Mouse (Mus musculus) neural tube, embryonic 15.5 days (tissue): ENCODE data around the gene Adam12. TPM values are rescaled to one million over a fixed set of nuclear protein-coding genes. Genes with fewer than 3 reads are reported as not detected.
A peak's percentile ranks its signal among the peaks of the same experiment; 100 is the strongest.

Experiments
- ATAC-seq: fragments of 200-750 bp; cut with Nextera tagmentation; 2 replicates; pipeline ENCODE4 v1.8.0; 2017; ENCODE audit warnings: mild to moderate bottlenecking, moderate TSS enrichment, moderate library complexity; ENCODE audit not compliant: low FRiP score
- H3K27ac ChIP-seq: fragments of 300-500 bp; sonication (generic); replicated peaks from 2 replicates; pipeline ENCODE4 v1.5.1; 2015; ENCODE audit warnings: mild to moderate bottlenecking, inconsistent platforms
- H3K27me3 ChIP-seq: fragments of 300-500 bp; sonication (generic); replicated peaks from 2 replicates; pipeline ENCODE4 v1.6.1; 2015; ENCODE audit warnings: inconsistent platforms
- H3K36me3 ChIP-seq: fragments of 300-500 bp; sonication (generic); 2 replicates; pipeline ENCODE4 v1.6.1; 2015; ENCODE audit warnings: inconsistent platforms
- H3K4me1 ChIP-seq: fragments of 300-500 bp; sonication (generic); 2 replicates; pipeline ENCODE4 v1.6.1; 2015; ENCODE audit warnings: inconsistent platforms
- H3K4me2 ChIP-seq: fragments of 300-500 bp; sonication (generic); 2 replicates; pipeline ENCODE4 v1.6.1; 2015; ENCODE audit warnings: inconsistent platforms, mild to moderate bottlenecking, moderate library complexity
- H3K4me3 ChIP-seq: fragments of 300-500 bp; sonication (generic); replicated peaks from 2 replicates; pipeline ENCODE4 v1.5.1; 2015; ENCODE audit warnings: mild to moderate bottlenecking, inconsistent platforms
- H3K9ac ChIP-seq: fragments of 300-500 bp; sonication (generic); replicated peaks from 2 replicates; pipeline ENCODE4 v1.6.1; 2015; ENCODE audit warnings: mild to moderate bottlenecking, inconsistent platforms
- H3K9me3 ChIP-seq: fragments of 300-500 bp; sonication (generic); replicated peaks from 2 replicates; pipeline ENCODE4 v1.6.1; 2016; ENCODE audit warnings: inconsistent platforms
- WGBS: fragments of 180-500 bp; shearing (Covaris S2); methylation state at CpG from one replicate; pipeline ENCODE4 v1.1.7; 2015; ENCODE audit warnings: mixed read lengths; 5-methylcytosine and 5-hydroxymethylcytosine counted together
- polyA plus RNA-seq: library from polyadenylated mRNA; unstranded; fragments of >200 nt; fragmentation: Nextera tagmentation; extraction: Ambion mirVana; gene quantifications from 2 replicates; pipeline ENCODE4 v1.2.1, GENCODE M21; 2015

The Adam12 gene
- polyA plus RNA-seq, 1 experiment from 2014 or later: 3.7 TPM

DNA sequence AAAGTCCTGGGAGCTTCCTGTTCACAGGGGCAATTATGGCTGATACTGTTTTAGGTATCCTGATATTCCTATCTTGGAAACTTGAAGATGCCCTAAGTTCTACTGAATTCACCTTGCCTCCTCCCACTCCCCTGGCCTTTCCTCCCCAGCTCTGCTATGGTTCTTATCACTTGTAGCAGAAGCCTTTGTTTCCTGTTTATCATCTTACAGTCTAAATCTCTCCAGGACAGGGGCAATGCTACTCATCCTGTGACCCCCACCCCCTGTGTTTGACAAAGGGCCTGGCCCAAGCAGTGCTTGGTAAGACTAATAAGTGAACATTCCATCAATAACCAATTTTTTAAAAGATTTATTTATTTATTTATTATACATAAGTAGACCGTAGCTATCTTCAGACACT lies 8.6 kb upstream of the Adam12 start:
- no peak overlapping the region for H3K4me2 ChIP-seq
- WGBS: 90% methylated on average over 1 of the region's 1 CpGs

GRCm38 (mm10) chr7:134238863-134239262 lies 6.9 kb upstream of the Adam12 start:
- no peak for ATAC-seq
- Histone ChIP-seq H3K4me2 (no peak overlapping the region), H3K4me3 (no peak overlapping the region), H3K27me3 (no peaks in the 10 kb centered on the region), H3K4me1 (no peaks in the 10 kb centered on the region), H3K36me3 (no peaks in the 10 kb centered on the region), H3K27ac (no peak overlapping the region), H3K9me3 (no peaks in the 10 kb centered on the region), H3K9ac (no peak overlapping the region)
- 100% methylated on average over 3 of the region's 3 CpGs for WGBS

More for the DNA sequence above, 8.6 kb upstream of the Adam12 start:
- Histone ChIP-seq H3K9me3 (no peaks in the 10 kb centered on the region), H3K4me3 (no peak overlapping the region), H3K27me3 (no peaks in the 10 kb centered on the region), H3K9ac (no peak overlapping the region), H3K4me1 (no peaks in the 10 kb centered on the region), H3K27ac (no peak overlapping the region), H3K36me3 (no peaks in the 10 kb centered on the region)
- no peak for ATAC-seq

DNA sequence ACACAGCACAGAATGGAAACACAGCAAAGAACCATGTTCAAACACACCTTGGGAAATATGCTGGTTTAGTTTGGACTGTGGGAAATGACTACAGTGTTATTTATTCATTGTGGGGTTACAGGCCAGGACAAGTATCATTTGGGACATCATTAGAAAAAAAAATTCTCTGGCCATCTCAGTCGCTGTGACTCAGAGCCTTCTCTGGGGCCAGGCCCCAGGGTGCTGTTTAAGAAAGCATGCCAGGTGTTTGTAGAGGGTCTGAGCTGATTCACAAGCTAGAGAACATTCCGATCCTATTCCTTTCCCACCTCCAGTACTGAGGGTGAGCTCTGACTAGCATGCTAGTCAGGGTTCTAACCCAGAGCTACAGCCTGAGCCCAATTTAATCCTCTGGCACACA lies 5.4 kb upstream of the Adam12 start:
- H3K9me3 ChIP-seq: no peaks in the 10 kb centered on the region
- no peaks in the 10 kb centered on the region for H3K4me1 ChIP-seq
- H3K4me3 ChIP-seq: no peak overlapping the region
- 85% methylated on average over 2 of the region's 2 CpGs for WGBS
- H3K4me2 ChIP-seq: no peak overlapping the region
- no peaks in the 10 kb centered on the region for H3K27me3 ChIP-seq
- H3K36me3 ChIP-seq: no peaks in the 10 kb centered on the region
- ATAC-seq: no peak
- H3K9ac ChIP-seq: no peak overlapping the region
- H3K27ac ChIP-seq: no peak overlapping the region

DNA sequence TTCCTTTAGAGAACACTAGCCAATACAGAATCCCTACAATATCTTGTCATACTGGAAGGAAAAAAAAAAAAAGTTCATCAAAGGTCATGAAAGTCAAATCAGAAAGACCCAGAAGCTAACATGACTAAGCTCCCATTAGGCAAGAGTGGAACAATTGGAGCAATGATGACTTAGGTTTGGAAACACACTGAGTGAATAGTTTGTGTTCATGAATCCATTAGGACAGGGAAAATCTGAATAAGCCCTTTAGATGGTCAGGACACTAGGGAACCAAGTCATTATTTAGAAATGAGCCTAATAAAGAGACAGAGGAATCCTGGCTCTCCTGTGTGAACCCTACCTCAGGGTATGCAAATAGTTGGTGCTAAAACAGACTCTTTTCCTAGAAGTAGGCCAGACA lies 4.8 kb upstream of the Adam12 start:
- Histone ChIP-seq H3K36me3 (no peaks in the 10 kb centered on the region), H3K4me2 (no peak overlapping the region), H3K4me3 (no peak overlapping the region), H3K27ac (no peak overlapping the region), H3K4me1 (no peaks in the 10 kb centered on the region), H3K9ac (no peak overlapping the region), H3K9me3 (no peaks in the 10 kb centered on the region), H3K27me3 (no peaks in the 10 kb centered on the region)
- ATAC-seq: no peak

- H3K4me1 ChIP-seq: no peaks in the 10 kb centered on the region
- no peak overlapping the region for H3K4me3 ChIP-seq
- no peak overlapping the region for H3K27ac ChIP-seq
- WGBS: 87% methylated on average over 2 of the region's 2 CpGs
- no peaks in the 10 kb centered on the region for H3K27me3 ChIP-seq
- no peaks in the 10 kb centered on the region for H3K36me3 ChIP-seq
- no peaks in the 10 kb centered on the region for H3K9me3 ChIP-seq
- H3K4me2 ChIP-seq: no peak overlapping the region
- ATAC-seq: no peak
- H3K9ac ChIP-seq: no peak overlapping the region
These were observed 3.6 kb upstream of the Adam12 start for GRCm38 (mm10) chr7:134235552-134235951.

DNA sequence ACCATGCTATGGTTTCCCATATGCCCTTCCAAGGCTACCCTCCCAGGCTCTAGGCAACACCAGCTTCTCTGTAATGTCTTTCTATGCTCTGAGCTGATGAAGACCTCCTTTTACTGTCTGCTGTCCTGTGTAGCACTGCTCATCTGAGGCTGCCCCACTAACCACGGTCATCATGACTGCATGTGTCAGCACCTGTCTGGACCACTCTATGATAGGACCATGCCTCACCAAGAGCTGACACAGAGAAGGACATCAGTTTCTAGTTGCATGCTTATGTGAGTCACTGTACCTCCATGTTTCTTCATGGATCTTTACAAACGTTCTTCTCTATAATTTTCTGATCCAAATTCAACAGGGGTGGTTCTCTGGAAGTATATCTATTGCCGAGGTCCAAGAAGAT lies 1.2 kb downstream of the Adam12 start:
- H3K9ac ChIP-seq: no peak overlapping the region
- ATAC-seq: no peak
- H3K27ac ChIP-seq: no peak overlapping the region
- H3K27me3 ChIP-seq: peaks cover 16% of the 10 kb centered on the region; the same call in 1 of the 2 replicates
- no peak overlapping the region for H3K4me3 ChIP-seq
- no peaks in the 10 kb centered on the region for H3K9me3 ChIP-seq
- H3K4me1 ChIP-seq: peaks cover 13% of the 10 kb centered on the region; the same call in 1 of the 2 replicates
- WGBS: 91% methylated on average over 3 of the region's 3 CpGs
- H3K4me2 ChIP-seq: no peak overlapping the region
- no peaks in the 10 kb centered on the region for H3K36me3 ChIP-seq

DNA sequence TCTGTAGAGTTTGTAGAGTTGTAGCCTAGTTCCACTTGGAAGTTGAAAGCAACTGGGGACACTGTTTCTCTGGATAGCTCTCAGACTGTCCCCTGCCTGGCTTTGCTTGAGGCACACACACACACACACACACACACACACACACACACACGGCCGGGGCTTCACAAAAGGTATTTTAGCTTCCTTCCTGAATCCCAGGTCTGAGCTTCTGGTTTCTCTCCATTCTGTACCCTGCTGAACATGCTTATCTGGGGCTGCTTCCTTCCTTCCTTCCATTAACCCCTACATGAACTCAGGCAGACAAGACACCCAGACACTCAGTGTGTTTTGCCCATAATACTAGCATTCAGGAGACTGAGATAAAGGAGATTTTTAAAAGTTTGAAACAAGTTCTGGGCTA lies 2.0 kb downstream of the Adam12 start:
- WGBS: 100% methylated on average over 2 of the region's 2 CpGs

DNA sequence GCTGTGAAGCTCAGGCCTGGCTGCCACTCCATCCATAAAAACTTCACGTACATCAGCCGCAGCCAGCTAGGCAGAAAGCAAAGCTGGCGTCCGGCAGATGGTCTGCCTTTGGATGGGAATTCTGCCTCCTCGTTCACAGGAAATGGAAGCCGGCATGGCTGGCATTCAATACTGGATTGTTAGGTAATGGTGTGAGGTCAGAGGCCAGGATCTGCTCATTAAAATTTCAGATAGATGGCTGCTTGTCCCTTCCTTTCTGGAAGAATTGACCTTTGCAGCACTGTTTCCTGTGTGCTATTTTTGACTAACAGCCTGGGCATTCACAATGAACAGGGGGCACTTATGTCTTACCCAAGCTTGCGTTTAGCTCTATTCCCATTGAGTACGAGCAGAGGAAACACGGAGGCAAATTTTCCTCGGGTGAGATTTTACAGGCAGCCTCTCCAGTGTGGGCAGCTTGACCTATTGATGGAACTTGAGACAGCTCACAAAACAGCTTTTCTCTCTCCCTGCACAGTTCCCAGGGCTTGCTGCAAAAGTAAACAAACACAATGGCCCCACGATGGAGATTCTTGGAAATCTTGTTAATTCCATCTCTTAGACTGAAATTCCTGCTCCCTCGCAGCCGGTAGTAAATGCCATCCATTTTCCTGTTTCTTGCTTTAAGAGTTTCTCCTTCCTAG lies 4.0 kb downstream of the Adam12 start:
- Histone ChIP-seq H3K9ac (no peak overlapping the region), H3K27ac (no peak overlapping the region), H3K4me1 (peaks cover 29% of the 10 kb centered on the region), H3K36me3 (no peaks in the 10 kb centered on the region), H3K4me3 (no peak overlapping the region), H3K27me3 (peaks cover 24% of the 10 kb centered on the region; the same call in 1 of the 2 replicates), H3K4me2 (peak overlapping the region; percentile 13), H3K9me3 (no peaks in the 10 kb centered on the region)
- WGBS: 26% methylated on average over 13 of the region's 13 CpGs
- no peak for ATAC-seq

More for the DNA sequence above, 2.0 kb downstream of the Adam12 start:
- H3K9ac ChIP-seq: no peak overlapping the region
- H3K27me3 ChIP-seq: peaks cover 19% of the 10 kb centered on the region; the same call in 1 of the 2 replicates
- H3K27ac ChIP-seq: no peak overlapping the region
- H3K9me3 ChIP-seq: no peaks in the 10 kb centered on the region
- peaks cover 21% of the 10 kb centered on the region for H3K4me1 ChIP-seq
- H3K36me3 ChIP-seq: no peaks in the 10 kb centered on the region
- ATAC-seq: no peak
- no peak overlapping the region for H3K4me2 ChIP-seq
- no peak overlapping the region for H3K4me3 ChIP-seq

DNA sequence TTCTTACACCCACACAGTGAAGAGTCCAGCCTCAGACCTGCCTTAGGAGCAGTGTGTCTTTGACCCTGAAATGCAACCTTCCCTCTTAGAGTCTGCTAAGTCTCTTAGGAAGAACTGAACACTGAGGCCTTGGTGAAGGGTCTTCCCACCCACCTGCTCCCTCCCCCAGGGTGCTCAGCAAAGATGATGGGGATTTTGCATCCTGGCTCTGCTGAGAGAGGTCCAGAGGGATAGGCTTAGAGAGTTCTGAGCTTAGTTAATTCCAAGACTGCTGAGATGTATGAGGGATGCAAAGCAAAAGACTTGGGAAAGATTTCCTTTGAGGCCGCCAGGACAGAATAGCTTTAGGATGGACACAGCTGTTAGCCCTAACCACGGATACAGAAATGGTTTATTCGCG lies 4.8 kb downstream of the Adam12 start:
- Histone ChIP-seq H3K4me2 (no peak overlapping the region), H3K4me3 (no peak overlapping the region), H3K27ac (no peak overlapping the region), H3K9me3 (no peaks in the 10 kb centered on the region), H3K27me3 (peaks cover 24% of the 10 kb centered on the region; the same call in 1 of the 2 replicates), H3K36me3 (no peaks in the 10 kb centered on the region), H3K9ac (no peak overlapping the region), H3K4me1 (peaks cover 29% of the 10 kb centered on the region)
- WGBS: 81% methylated on average over 4 of the region's 4 CpGs
- no peak for ATAC-seq

DNA sequence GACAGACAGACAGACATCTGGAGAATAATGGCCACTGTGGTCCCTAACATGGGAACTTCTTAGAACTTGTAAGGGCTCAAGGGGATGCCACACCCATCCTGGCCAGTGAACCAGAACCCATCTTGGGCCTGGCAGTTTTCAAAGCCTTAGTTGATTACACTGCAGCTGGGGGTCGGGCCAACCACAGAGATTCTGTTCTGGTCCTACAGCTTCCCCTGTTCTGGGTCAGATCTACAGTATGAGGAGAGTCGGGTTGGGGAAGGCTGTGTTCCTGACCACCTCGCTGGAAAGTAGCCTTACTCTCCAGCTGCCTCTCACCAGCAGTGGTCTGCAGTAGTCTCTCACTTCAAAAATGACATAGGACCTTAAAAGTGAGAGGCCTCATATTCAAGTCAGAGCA lies 5.7 kb downstream of the Adam12 start:
- Histone ChIP-seq H3K4me1 (peaks cover 29% of the 10 kb centered on the region), H3K9me3 (no peaks in the 10 kb centered on the region), H3K27me3 (peaks cover 24% of the 10 kb centered on the region; the same call in 1 of the 2 replicates), H3K4me2 (no peak overlapping the region), H3K36me3 (no peaks in the 10 kb centered on the region), H3K27ac (no peak overlapping the region), H3K4me3 (no peak overlapping the region), H3K9ac (no peak overlapping the region)
- no peak for ATAC-seq
- 78% methylated on average over 3 of the region's 3 CpGs for WGBS

DNA sequence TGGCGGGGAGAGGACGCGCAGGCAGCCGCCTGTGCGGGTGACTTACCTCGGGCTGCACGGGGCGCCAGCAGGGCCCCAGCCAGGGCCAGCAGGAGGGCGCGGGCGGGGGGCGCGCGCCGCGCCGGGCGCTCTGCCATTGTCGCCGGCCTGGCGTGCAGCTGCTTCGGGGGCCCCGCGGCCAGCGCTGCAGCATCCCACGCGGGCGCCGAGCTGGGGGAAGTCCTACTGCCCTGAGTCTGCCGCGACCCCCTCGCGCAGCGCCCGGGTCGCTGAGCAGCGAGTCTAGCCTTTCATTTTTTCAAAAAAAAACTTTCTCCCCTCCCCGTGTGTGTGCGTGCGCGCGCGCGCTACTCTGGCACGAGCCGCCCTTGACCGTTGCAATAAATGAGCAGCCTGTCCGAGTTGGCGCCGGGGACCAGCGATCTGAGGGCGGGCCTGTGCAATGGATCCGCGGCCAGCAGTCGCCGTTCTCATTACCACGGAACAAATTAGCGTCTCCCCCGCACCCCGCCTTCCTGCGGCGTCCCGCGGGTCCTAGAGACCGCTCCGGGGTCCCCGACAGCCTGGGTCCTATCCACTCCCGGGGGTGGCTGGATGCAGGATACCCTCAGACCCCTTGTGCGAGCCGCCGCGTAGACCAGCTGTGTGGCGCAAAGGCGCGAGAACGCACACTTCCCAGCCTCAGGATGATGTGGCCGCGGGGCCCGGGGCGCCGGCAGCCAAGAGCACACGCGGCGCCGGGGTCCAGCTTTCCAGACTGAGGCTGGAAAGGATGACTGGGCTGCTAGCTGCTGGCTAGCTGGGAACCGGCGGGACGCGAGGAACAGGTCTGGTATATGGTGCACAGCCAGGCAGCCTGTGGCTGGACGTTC lies 7.0 kb downstream of the Adam12 start:
- Histone ChIP-seq H3K36me3 (no peaks in the 10 kb centered on the region), H3K4me3 (peak overlapping the region; percentile 68), H3K9me3 (no peaks in the 10 kb centered on the region), H3K4me2 (peak overlapping the region; percentile 96), H3K27me3 (peaks cover 24% of the 10 kb centered on the region; the same call in 1 of the 2 replicates), H3K27ac (peak overlapping the region; percentile 76), H3K4me1 (peaks cover 29% of the 10 kb centered on the region), H3K9ac (peak overlapping the region; percentile 59)
- under 1% methylated on average over 89 of the region's 90 CpGs for WGBS
- peak; percentile 64 for ATAC-seq

DNA sequence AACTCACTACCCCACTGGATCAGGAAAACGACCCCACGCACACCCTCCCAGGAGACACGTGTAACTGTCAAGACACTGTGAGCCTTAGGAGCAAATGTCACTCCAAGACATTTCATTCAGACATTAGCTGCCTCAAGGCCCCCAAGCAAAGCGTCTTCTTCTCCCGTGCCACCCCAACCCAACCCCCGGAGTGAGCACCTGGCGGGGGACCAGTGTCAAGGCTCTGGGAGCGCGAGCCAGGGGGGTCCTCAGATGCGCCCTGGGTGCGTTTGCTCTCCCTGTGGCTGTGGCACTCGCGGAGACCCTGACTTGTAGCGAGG lies 7.6 kb downstream of the Adam12 start:
- Histone ChIP-seq H3K4me3 (peak overlapping the region; percentile 68), H3K4me2 (peak overlapping the region; percentile 96), H3K4me1 (peaks cover 29% of the 10 kb centered on the region), H3K27ac (peak overlapping the region; percentile 76), H3K27me3 (peaks cover 24% of the 10 kb centered on the region; the same call in 1 of the 2 replicates), H3K9me3 (no peaks in the 10 kb centered on the region), H3K36me3 (no peaks in the 10 kb centered on the region), H3K9ac (peak overlapping the region; percentile 59)
- peak; percentile 58 for ATAC-seq
- WGBS: 0% methylated on average over 14 of the region's 14 CpGs
